Mouse (Mus musculus) forebrain, embryonic 14.5 days (tissue): ENCODE data around the gene Slco2a1. TPM values are rescaled to one million over a fixed set of nuclear protein-coding genes. Genes with fewer than 3 reads are reported as not detected.

ENCODE experiments used
- ATAC-seq: fragments of 200-750 bp; cut with Nextera tagmentation; 2 replicates; pipeline ENCODE4 v1.8.0; 2017; ENCODE audit warnings: mild to moderate bottlenecking, moderate library complexity
- DNase-seq: peaks from one replicate; pipeline ENCODE4 v3.0.0-alpha.2; 2015; ENCODE audit warnings: low spot score
- H3K27ac ChIP-seq: fragments of 300-500 bp; sonication (generic); 2 replicates; pipeline ENCODE4 v1.5.1; 2014; ENCODE audit warnings: low read depth, mild to moderate bottlenecking, control low read depth, low read length, moderate library complexity
- H3K27me3 ChIP-seq: fragments of 300-500 bp; sonication (generic); replicated peaks from 2 replicates; pipeline ENCODE4 v1.6.1; 2014; ENCODE audit warnings: low read length, control low read depth, mixed read lengths; ENCODE audit not compliant: control insufficient read depth, insufficient read depth
- H3K36me3 ChIP-seq: fragments of 300-500 bp; sonication (generic); 2 replicates; pipeline ENCODE4 v1.6.1; 2014; ENCODE audit warnings: low read length, control low read depth; ENCODE audit not compliant: control insufficient read depth, insufficient read depth
- H3K4me1 ChIP-seq: fragments of 300-500 bp; sonication (generic); 2 replicates; pipeline ENCODE4 v1.6.1; 2014; ENCODE audit warnings: antibody characterized with exemption, low read length, control low read depth; ENCODE audit not compliant: control insufficient read depth, insufficient read depth
- H3K4me2 ChIP-seq: fragments of 300-500 bp; sonication (generic); 2 replicates; pipeline ENCODE4 v1.6.1; 2014; ENCODE audit warnings: mild to moderate bottlenecking, control low read depth, low read length
- H3K4me3 ChIP-seq: fragments of 300-500 bp; sonication (generic); 2 replicates; pipeline ENCODE4 v1.5.1; 2014; ENCODE audit warnings: low read depth, low read length, control low read depth
- H3K9ac ChIP-seq: fragments of 300-500 bp; sonication (generic); 2 replicates; pipeline ENCODE4 v1.6.1; 2014; ENCODE audit warnings: mild to moderate bottlenecking, low read length, control low read depth, moderate library complexity
- H3K9me3 ChIP-seq: fragments of 300-500 bp; sonication (generic); replicated peaks from 2 replicates; pipeline ENCODE4 v1.6.1; 2016; ENCODE audit warnings: low read length, control low read depth, mixed read lengths; ENCODE audit not compliant: control insufficient read depth
- WGBS: fragments of 180-500 bp; shearing (Covaris S2); extraction: QIAGEN DNeasy Blood & Tissue Kit; methylation state at CpG from one replicate; pipeline ENCODE4 v1.1.7; 2014; 5-methylcytosine and 5-hydroxymethylcytosine counted together
- polyA plus RNA-seq: library from polyadenylated mRNA; unstranded; fragments of >200 nt; fragmentation: Nextera tagmentation; extraction: Ambion mirVana; gene quantifications from 2 replicates; pipeline ENCODE4 v1.2.1, GENCODE M21; 2014

The Slco2a1 gene
- polyA plus RNA-seq, 1 experiment from 2014 or later: 1.2 TPM

- peaks cover 11% of the 10 kb centered on the region for H3K36me3 ChIP-seq
- no peak for DNase-seq
- H3K4me2 ChIP-seq: no peak overlapping the region
- H3K27ac ChIP-seq: no peak overlapping the region
- no peaks in the 10 kb centered on the region for H3K27me3 ChIP-seq
- WGBS: 89% methylated on average over 5 of the region's 5 CpGs
- ATAC-seq: no peak
- H3K9ac ChIP-seq: no peak overlapping the region
- H3K4me3 ChIP-seq: no peak overlapping the region
- peaks cover 11% of the 10 kb centered on the region; the same call in 1 of the 2 replicates for H3K4me1 ChIP-seq
- no peaks in the 10 kb centered on the region for H3K9me3 ChIP-seq
These were observed 130.3 kb downstream of the Slco2a1 start for GRCm38 (mm10) chr9:103118651-103119275.

- Histone ChIP-seq H3K36me3 (peaks cover 11% of the 10 kb centered on the region), H3K4me2 (no peak overlapping the region), H3K4me3 (no peak overlapping the region), H3K27ac (no peak overlapping the region), H3K27me3 (no peaks in the 10 kb centered on the region), H3K9me3 (no peaks in the 10 kb centered on the region), H3K4me1 (peaks cover 9% of the 10 kb centered on the region; the same call in 1 of the 2 replicates), H3K9ac (no peak overlapping the region)
- ATAC-seq (0 out of 2 replicates have a peak, but pooled peaks have one; percentile 5), DNase-seq (no peak)
- WGBS: 84% methylated on average over 9 of the region's 9 CpGs
These were observed 131.3 kb downstream of the Slco2a1 start for GRCm38 (mm10) chr9:103119781-103120180.

- no peaks in the 10 kb centered on the region for H3K27me3 ChIP-seq
- H3K4me3 ChIP-seq: no peak overlapping the region
- H3K4me1 ChIP-seq: peaks cover 7% of the 10 kb centered on the region; the same call in 1 of the 2 replicates
- ATAC-seq: no peak
- no peaks in the 10 kb centered on the region for H3K9me3 ChIP-seq
- H3K4me2 ChIP-seq: no peak overlapping the region
- 39% methylated on average over 2 of the region's 2 CpGs for WGBS
- peaks cover 11% of the 10 kb centered on the region for H3K36me3 ChIP-seq
- H3K27ac ChIP-seq: no peak overlapping the region
- no peak for DNase-seq
- no peak overlapping the region for H3K9ac ChIP-seq
These were observed 131.7 kb downstream of the Slco2a1 start for GRCm38 (mm10) chr9:103120231-103120630.

- no peak overlapping the region for H3K4me3 ChIP-seq
- no peak overlapping the region for H3K9ac ChIP-seq
- H3K4me2 ChIP-seq: no peak overlapping the region
- H3K9me3 ChIP-seq: no peaks in the 10 kb centered on the region
- WGBS: 89% methylated on average over 7 of the region's 7 CpGs
- ATAC-seq (no peak), DNase-seq (no peak)
- peaks cover 7% of the 10 kb centered on the region; the same call in 1 of the 2 replicates for H3K4me1 ChIP-seq
- H3K36me3 ChIP-seq: peaks cover 11% of the 10 kb centered on the region
- no peak overlapping the region for H3K27ac ChIP-seq
- no peaks in the 10 kb centered on the region for H3K27me3 ChIP-seq
These were observed 133.0 kb downstream of the Slco2a1 start for GRCm38 (mm10) chr9:103121546-103121945.

- no peak overlapping the region for H3K27ac ChIP-seq
- no peak overlapping the region for H3K4me3 ChIP-seq
- no peaks in the 10 kb centered on the region for H3K4me1 ChIP-seq
- no peaks in the 10 kb centered on the region for H3K27me3 ChIP-seq
- 99% methylated on average over 4 of the region's 4 CpGs for whole genome bisulfite sequencing
- H3K36me3 ChIP-seq: peaks cover 3% of the 10 kb centered on the region; the same call in 1 of the 2 replicates
- H3K9me3 ChIP-seq: no peaks in the 10 kb centered on the region
- ATAC-seq: no peak
- no peak overlapping the region for H3K9ac ChIP-seq
- no peak for DNase-seq
- H3K4me2 ChIP-seq: no peak overlapping the region
These were observed 136.2 kb downstream of the Slco2a1 start for GRCm38 (mm10) chr9:103124746-103125145.

- Histone ChIP-seq H3K9ac (peak overlapping the region; percentile 40), H3K4me1 (peaks cover 16% of the 10 kb centered on the region), H3K36me3 (0 out of 2 replicates have a peak, but pooled peaks cover 3% of the 10 kb centered on the region), H3K4me2 (no peak overlapping the region), H3K27me3 (no peaks in the 10 kb centered on the region), H3K4me3 (no peak overlapping the region), H3K27ac (peak overlapping the region; percentile 79), H3K9me3 (no peaks in the 10 kb centered on the region)
- WGBS: 17% methylated on average over 6 of the region's 6 CpGs
- DNase-seq (peak; percentile 51), ATAC-seq (peak; percentile 70)
These were observed 145.1 kb downstream of the Slco2a1 start for GRCm38 (mm10) chr9:103133493-103134124.

- no peaks in the 10 kb centered on the region for H3K9me3 ChIP-seq
- H3K4me3 ChIP-seq: no peak overlapping the region
- 0 out of 2 replicates have a peak, but pooled peaks cover 3% of the 10 kb centered on the region for H3K36me3 ChIP-seq
- H3K27ac ChIP-seq: peak overlapping the region; percentile 79; the same call in 1 of the 2 replicates
- no peak overlapping the region for H3K9ac ChIP-seq
- WGBS: 58% methylated on average over 9 of the region's 9 CpGs
- H3K4me2 ChIP-seq: no peak overlapping the region
- H3K27me3 ChIP-seq: no peaks in the 10 kb centered on the region
- ATAC-seq (no peak), DNase-seq (no peak)
- H3K4me1 ChIP-seq: peaks cover 16% of the 10 kb centered on the region
These were observed 146.0 kb downstream of the Slco2a1 start for GRCm38 (mm10) chr9:103134450-103135030.

GRCm38 (mm10) chr9:103139481-103139880 is 151.0 kb downstream of the Slco2a1 start:
- ATAC-seq: no peak
- H3K27me3 ChIP-seq: no peaks in the 10 kb centered on the region
- H3K36me3 ChIP-seq: peaks cover 20% of the 10 kb centered on the region
- no peak overlapping the region for H3K9ac ChIP-seq
- WGBS: 80% methylated on average over 6 of the region's 6 CpGs
- H3K27ac ChIP-seq: no peak overlapping the region
- no peak overlapping the region for H3K4me3 ChIP-seq
- H3K4me1 ChIP-seq: peaks cover 2% of the 10 kb centered on the region; the same call in 1 of the 2 replicates
- no peaks in the 10 kb centered on the region for H3K9me3 ChIP-seq
- no peak for DNase-seq
- H3K4me2 ChIP-seq: no peak overlapping the region

- Histone ChIP-seq H3K4me2 (no peak overlapping the region), H3K36me3 (peaks cover 20% of the 10 kb centered on the region), H3K9me3 (no peaks in the 10 kb centered on the region), H3K9ac (no peak overlapping the region), H3K27me3 (no peaks in the 10 kb centered on the region), H3K27ac (no peak overlapping the region), H3K4me3 (no peak overlapping the region), H3K4me1 (peaks cover 8% of the 10 kb centered on the region)
- DNase-seq: no peak
- 81% methylated on average over 6 of the region's 6 CpGs for WGBS
- no peak for ATAC-seq
These were observed 151.9 kb downstream of the Slco2a1 start for GRCm38 (mm10) chr9:103140384-103140783.
